Mouse (Mus musculus) CD8-positive naive resting alpha-beta T cell, adult 2 months (primary cell): ENCODE data around the gene Gm17655.
"Not testable (repeated sequence)": the region's sequence is repeated elsewhere in the genome, so short reads cannot be mapped to it uniquely, and the experiment has no call there.

ENCODE experiments used
- DNase-seq, 2 experiments: peaks; one replicate each; pipeline ENCODE4 v3.0.0; 2022; ENCODE audit warnings: low read depth in 2 of 2, low spot score in 2 of 2

Gm17655 gene

DNA sequence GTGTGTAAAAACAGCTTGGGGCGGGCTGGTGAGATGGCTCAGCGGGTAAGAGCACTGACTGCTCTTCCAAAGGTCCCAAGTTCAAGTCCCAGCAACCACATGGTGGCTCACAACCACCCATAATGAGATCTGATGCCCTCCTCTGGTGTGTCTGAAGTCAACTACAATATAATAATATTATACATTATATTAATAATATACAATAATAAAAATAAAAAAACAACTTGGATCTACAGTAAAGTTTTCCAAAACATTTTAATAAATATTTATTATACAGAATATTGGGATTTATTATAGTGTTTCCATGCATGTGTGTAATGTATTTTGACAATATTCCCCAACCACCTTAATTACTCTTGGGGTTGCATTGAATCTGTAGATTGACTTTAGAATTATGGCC, at the start of gene Gm17655:
Gene Gm17655 (minus strand): TSS at position 101 of the 400 bp plus-strand sequence.
- DNase-seq, result not testable (repeated sequence)

DNA sequence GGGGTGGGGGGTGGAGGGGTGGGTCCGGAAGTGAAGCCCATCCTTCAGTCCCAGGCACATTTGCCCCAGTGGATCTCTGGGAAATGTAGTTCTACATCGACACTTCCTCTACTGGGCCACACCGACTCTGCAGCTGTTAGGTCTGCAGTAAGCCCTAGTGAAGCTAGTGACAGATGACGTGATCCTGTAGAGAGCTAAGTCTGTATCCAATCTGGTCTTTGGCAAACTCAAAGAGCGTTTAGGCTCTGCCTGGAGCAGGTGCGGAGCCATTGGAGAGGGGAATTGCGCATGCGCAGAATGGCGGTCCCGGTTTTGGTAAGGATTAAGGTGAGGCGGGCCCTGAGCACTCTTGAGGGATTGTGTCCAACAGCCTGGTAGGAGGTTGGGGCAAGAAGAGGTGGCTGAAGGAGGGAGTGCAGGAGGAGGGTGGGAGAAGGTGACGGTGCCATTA, 37.7 kb upstream of the Gm17655 start, which contains the start of gene Zfp605:
Gene Zfp605 (plus strand): TSS at position 102 of the 451 bp plus-strand sequence.
- DNase-seq, result peak; percentile 73 to 74

DNA sequence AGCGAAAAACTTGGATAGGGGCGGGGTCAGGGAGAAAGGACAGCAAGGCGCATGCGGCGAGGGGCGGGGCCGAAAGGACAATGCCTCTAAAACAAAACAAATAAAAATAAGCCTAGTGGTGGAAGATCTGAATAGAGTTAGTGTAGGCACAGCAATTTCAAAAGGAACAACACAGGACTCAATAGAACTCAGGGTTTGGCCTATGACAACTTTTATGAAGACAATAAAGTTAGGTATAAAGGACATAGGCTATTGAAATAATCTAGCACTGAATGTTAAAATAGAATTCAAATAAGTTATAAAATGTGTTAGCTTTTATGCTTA, 36.0 kb upstream of the Gm17655 start:
- no peak for DNase-seq

DNA sequence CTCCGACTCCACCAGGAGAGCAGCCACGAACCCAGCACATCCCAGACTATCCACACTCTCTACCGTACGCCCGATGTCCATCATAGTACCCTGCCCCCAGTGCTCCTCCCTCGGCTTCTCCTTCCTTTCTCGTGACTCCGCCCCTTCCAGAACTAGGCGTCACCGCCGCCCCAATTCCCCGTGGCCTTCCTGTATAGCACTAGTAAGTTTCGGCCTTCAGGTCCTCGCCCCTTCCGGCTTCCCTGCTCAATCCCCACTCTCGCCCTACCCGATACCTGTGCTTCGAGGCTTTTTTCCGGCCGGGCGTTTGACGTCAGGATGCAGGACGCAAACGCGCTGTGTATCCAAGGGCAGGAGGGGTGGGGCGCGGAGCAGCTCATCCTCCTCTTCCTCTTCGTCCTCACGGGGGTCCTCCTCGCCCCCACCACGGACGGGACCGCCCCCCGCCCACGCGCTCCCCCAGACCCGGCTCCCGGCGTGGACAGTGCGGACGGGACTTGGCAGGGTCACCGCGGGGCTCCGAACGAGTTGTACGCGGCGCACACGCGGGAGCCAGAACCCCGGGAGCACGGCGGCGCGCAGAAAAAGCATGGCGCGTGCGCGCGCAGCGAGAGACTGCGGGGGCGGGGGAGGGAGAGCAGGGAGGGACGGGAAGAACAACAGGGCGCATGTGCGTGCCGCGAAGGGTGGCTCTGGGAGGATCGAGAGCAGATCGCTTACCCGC, 35.4 kb upstream of the Gm17655 start, which contains the start of gene Gtpbp6:
Gene Gtpbp6 (minus strand): TSS at position 617 of the 724 bp plus-strand sequence.
- DNase-seq, result peak; percentile 83 to 90

DNA sequence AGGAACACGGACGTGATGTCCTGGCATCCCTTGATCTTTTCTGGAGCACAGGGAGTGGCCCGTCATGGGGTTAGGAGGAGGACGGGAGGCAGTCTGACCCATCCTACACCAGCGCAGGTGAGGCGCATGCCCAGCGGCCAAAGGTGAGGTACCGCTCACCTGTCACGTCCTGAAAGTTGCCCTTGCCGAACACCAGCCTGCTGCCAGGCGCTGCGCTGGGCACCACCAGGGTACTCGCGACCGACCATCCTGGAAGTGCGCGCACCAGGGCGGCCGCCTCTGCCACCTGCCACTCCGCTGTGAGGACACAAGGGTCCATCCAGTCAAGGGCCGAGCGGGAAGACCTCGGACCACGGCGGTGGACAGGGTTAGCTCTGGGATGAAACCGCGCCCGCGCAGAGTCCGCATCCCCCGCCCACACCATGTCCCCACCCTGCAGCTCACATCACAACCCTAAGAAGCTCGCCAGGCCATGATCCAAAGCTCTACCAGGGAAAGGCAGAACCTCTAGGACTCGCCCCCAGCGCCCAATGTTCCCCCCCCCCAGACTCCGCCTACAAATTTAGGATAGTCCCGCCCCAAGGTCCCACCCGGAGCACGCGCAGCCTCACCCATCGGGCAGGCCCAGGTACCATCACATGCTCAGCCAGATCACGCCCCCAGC, 34.7 kb upstream of the Gm17655 start:
- DNase-seq, result no peak

DNA sequence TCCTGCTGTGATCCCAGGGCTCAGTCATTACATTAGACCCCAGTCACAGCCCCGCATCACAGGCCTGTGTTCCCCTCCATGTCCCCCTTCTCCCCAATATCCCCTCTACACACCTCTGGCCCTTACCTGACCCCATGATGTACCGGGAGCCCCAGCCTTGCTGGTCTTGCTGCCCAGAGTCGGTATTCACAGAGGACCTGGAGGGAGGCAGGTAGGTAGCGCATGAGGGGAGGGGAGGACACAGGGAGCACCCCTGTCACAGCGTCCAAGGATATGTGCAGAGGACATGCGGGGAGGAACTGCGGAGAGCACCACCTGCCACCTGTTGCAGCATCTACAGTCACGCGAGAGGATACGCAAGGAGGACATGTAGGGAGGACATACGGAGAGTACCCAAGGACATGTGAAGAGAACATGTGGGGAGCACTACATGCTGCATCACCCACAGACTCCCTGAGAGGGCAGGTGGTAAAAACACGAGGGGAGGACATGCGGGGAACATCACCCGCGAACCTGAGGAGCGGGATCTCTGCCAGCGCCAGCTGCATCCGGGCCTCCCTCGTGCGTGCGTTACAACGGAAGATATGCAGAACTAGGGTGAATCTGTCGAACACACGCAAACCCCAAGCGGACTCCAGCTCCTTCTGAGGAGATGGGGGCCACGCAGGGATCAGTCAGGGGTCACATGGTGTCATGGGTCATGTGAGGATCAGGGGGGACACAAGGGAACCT, 34.0 kb upstream of the Gm17655 start:
- no peak for DNase-seq

DNA sequence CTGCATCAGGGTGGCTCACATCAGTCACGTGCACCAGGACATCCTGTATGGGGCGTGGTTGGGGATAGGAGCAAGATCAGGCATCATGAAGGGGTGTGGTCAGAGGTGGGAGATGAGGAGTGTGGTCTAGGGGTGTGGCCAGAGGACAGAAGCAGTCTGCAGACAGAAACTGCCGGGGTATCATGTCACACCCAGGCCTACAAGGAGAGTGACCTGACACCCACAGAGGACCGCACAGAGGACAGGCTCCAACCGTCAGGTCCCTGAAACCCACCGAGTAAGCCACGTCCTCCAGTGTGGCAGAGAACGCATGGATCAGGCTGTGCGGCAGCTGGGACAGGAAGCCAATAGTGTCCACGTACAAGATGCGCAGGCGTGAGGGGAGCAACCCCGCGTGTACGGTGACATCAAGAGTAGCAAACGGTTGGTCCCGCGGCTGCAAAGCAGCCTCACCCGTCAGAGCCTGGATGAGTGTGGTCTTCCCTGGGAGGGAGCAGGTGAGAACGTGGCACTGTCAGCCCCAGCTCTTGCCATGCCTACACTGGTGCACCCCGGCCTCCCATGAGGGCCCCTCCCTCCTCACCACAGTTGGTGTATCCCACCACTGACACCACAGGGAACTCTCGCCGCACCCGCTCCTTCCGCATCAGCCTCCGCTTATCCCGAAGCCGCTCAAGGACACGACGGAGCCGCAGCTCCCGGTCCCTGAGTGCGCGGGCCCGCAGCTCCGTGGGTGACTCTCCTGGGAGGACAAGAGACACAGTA, 32.5 kb upstream of the Gm17655 start:
- no peak for DNase-seq

DNA sequence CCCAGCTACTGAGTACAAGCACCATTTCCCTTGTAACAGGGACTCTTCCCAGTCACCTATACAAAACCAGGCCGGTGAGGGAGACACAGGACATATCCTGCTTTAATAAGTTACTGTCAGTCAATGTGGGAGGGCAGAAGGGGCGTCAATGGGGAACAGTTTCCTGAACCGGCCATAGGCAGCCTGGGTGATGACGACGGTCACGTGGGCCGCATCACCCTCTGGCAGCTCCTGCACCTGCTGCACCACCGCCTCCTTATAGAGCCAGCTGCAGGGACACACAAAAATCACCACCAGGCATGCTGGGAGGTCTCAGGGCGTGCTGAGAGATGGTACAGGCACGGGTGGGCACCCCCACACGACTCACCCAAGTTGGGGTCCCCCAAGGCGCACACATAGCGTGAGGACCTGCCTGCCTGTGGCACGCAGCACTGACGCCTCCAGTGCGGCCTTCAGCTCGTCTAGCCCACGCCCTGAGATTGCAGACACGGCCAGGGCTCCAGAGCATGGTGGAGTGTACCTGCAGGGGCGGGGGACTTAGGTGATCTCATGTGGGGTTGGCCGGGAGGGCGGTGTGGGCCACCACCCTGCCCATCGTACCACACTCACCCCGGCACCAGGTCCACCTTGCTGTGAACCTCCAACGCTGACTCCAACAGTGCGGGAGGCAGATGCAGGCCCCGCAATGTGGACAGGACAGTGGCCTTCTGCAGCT, 31.7 kb upstream of the Gm17655 start:
- no peak for DNase-seq

DNA sequence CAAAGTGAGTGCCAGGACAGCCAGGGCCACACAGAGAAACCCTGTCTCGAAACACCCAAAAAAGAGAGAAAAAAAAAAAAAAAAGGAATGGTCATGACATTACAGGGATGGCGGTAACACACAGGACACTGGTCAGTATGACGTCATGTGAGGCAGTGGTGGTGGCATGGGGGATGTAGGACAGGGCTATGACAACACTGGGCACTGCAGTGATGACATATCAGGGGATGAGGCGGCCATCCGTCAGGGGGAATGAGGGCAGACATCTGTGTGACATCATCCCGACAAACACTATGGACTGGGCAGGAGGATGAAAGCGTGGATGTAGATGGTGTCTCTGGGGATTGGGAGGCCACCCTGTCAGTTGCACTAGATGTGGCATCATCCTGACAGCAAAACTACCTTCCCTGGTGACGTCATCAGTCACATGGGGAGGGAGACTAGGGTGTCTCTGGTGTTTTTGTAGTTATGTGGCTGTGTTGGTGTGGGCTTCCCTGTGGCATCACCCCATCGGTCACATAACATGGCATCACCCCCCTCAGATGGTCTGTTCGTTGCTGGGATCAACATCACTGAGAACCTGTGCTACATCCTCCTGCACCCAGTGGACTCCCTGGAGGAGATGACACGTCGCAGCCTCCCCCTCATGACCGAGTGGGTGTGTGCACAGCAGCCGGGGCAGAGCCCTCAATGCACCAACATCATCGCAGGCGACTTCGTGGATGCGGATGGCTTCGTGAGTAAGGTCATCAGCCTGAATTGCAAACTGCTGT, 30.7 kb upstream of the Gm17655 start:
- DNase-seq, result no peak

DNA sequence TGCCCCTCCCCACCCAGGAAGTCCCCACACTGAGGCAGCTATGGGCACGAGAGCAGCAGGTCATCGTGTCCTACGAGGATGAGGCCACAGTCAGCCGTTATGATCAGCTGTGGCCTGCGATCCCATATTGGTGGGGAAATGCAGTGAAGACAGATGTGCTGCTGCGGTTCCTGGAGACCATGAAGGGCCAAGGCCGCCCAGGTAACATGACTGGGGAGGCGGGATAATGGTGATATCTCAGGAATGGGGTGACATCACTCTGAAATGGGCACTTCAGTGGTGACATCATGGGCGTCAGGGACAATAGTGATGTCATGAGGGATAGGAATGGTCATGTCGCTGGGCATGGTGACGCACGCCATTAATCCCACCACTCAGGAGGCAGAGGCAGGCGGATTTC, 30.1 kb upstream of the Gm17655 start:
- no peak for DNase-seq

DNA sequence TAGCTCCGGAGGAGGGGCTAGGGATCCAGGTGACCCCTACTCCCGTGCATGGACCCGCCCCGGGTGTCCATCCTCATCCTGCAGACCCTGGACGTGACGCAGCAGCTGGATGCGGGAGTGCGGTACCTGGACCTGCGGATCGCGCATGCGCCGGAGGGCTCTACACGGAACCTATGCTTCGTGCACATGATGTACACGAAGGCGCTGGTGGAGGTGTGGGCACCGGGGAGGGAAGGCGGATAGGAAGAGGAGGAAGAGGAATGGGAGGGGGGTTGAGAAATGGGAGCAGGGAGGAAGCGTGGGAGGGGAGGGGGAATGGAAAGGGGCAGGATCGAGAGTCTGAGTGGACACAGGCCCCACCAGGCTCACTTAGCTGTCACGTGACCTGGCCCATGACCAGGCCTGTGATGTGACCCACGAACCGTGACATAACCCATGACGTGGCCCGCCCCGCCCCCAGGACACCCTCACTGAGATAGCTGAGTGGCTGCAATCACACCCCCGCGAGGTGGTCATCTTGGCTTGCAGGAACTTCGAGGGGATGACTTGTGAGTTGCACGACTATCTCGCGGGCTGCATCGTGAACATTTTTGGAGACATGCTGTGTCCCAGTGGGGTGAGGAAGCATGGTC, 29.5 kb upstream of the Gm17655 start:
- no peak for DNase-seq

DNA sequence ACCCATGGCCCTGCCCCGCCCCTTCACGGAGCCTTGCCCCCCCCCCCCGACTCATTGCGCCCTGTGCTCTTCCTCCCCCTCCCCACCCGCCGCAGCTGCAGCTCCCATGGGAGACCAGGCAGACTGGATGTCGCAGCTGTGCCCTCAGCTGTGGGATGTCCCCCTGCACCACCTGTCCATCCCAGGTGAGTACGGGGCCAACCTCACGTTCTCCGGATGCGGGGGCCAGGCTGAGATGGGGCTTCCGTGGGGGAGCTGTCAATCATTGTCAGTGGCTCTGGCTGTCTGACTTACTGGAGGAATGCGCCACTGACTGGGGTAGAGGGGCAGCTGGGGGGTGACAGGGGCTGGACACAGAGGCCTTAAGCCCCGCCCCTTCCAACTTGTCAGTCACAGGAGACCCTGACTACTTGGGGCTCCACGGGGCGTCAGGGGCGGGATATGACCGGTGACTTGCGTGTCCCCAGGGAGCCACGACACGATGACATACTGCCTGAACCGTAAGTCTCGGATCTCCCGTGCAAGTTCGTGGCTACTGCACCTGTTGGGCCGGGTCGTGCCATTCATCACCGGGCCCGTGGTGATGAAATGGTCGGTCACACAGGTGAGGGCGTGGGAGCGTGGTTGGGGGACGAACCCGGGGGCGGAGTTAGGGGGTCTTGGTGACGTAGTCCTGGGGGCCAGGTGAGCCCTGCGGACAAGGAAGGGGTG, 28.8 kb upstream of the Gm17655 start:
- DNase-seq, result peak; percentile 29 to 50

DNA sequence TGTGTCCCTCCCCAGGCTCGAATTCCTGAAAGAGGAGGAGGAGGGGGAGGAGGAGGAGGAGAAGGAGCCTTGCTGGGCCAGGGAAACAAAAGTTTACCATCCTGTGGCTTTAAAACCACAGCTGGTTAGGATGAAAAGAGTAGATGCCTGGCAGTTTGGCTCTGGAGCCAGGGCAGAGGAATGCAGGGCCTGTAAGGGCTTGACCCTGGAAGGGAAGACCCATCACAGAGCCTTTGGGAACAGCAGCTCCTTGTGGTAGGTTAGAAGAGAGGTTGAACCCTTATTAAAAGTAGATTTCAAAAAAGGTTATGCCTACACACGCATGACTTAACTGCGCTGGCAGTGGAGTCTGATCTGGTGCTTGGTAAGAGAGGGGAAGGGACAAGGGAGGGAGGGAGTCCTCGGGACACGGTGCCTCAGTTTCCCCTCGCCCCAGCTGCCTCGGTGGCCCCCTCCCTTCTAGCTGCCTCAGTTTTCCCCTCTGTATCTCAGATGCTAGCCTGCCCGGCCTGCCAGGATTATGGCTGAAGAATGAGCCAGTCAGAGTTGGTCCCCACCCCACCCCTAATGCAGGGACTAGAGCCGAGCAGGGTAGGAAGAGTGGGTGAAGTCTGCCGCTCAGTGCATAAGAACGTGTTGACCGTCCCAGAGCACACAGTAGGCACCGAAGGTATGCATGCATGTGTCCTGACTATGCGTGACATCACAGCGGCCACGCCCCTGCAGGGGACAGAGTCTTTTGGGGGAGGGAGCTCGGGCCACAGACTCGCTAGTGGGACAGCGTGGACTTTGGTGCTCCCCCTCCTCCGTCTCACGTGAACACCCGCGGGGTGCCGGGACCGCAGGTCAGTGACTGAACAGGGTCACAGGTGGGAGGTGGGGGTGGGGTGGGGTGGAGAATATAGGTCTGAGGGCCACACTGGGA, 27.6 kb upstream of the Gm17655 start, which contains the start of gene Plcxd1:
Gene Plcxd1 (plus strand): TSS at position 314 of the 925 bp plus-strand sequence.
- no peak for DNase-seq

DNA sequence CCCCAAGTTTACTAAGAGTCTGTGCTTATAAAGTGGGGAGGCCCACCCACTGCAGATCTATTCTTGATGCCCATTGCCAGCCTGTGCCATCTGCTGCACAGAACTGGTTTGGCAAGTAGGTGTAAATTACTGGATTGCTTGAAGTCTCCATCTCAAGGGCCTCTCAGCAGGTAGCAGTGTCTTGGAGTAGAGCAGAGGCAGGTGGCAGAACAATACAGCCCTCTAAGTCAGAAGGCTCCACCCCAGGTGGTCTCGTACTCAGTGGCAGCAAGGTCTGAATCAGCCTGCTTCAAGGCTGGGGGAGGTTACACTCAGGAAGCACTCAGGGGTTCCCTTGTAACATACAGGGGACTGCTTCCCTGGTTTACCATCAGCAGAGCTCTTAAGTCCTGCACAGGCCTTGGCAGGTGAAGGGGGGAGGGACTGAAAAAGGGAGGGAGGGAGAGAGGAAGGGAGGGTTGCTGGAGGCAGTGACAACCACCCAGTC, 26.7 kb upstream of the Gm17655 start:
- DNase-seq, result no peak

DNA sequence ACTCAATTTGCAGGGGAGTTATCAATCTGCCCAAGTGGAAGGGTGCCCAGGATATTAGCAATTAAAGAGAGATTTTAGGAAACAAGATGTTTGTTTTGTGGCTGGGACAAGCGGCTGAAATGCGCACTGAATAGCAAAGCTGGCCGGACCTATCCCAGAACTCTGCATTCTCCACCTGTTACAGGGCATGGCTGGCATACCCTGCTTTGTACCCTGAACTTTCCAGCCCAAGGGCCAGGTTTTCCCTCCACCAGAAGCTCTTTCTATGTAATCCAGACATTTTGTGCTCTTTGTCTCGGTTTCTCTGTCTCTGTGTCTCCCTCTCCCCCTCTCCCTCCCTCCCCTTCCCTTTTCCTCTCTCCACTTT, 22.5 kb upstream of the Gm17655 start:
- DNase-seq, result no peak

DNA sequence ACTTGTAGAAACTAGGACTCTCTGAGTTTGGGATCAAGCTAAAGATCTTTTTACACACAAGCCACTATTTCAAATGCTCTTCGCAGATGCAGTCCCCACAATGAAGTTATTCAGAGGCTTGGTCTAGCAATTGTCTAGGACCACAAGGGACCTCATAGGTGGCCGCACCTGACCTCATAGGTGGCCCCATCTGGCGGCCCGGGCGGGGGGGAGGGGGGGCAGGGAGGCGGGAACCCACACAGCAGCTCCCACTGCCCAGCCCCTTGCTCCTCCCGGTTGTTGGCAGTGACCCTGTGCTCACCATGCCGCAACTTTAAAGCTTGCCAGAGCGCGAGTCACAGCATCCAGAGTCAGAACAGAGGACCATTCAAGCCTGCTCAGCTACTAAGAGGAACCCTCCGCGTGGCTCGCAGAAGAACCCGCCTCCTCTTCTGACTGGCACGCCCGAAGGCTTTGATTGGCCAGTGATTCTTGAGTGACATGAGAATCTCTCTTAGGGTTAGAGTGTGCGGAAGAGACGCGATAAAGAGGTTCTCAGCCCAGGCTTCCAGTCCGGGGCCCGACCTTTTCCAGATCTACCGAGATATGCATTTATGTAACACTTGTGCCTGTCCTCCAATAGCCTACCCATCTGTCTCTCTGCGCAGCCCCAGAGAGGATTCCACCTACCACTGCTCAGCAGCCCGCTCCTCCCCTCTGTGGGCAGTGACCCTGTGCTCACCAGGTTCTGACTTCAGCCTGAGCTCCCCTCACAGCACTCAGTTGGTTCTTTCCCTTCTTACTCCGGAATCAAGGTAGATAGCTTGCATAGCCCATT, 21.9 kb upstream of the Gm17655 start, which contains the start of gene Gm35315:
Gene Gm35315 (minus strand): TSS at position 391 of the 817 bp plus-strand sequence.
- peak; percentile 71 to 81 for DNase-seq
